Mouse (Mus musculus) right cerebral cortex, adult 2 months (tissue): ENCODE results near the gene Klhl9.
"Not testable (repeated sequence)": the region's sequence is repeated elsewhere in the genome, so short reads cannot be mapped to it uniquely, and the experiment has no call there.

Experiments
- DNase-seq, 2 experiments: peaks; one replicate each; pipeline ENCODE4 v3.0.0; 2021 to 2022; ENCODE audit warnings: low spot score in 2 of 2

The Klhl9 gene

DNA sequence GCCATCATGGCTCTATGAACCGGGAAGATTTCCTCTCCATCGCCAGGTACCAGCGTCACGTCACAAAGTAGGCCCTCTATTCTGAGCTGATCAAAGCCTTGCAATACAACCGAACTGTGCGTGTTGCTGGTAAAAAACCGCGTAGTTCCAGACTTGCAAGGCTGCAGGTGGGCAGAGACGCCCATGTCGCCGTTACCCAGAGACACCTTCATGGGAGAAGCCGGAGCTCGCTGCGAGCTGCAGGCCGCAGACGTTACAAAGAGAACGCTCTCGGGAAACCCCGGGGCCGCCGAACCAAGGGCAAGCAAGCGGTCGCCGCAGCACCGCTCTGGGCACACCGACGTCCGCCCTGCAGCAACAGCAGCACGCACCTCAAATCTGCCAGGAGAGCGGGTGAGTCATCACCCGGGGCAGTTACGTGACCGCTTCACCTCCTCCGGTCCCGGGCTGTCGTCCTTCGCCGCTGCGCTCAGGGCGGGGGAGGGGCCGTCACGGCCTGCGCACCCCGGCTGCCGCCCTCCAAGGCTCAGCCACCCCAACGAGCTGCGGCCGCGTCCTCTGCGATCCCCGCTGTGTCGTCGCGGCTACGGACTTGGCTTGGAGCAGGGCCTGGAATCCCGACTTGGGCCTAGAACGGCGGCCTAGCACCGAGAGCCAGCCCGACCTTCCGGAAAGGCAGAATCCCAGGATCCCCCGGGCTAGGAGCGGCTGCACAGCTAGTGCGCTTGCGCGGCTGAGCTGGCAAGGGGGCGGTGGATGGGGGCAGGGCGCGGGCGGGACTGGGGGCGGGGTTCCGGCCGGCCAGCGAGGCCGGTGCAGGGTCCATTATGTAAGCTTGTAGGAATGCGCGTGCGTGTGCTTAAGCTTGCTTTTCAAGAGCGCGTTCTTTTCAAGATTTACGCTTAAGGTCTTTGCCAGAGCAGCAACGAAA, at the start of gene Klhl9, which contains the start of gene Gm26566:
Gene Klhl9 (minus strand): TSS at position 675 of the 931 bp plus-strand sequence.
Gene Gm26566 (plus strand): TSS at position 15 of the 931 bp plus-strand sequence.
- peak; percentile 88 for DNase-seq

DNA sequence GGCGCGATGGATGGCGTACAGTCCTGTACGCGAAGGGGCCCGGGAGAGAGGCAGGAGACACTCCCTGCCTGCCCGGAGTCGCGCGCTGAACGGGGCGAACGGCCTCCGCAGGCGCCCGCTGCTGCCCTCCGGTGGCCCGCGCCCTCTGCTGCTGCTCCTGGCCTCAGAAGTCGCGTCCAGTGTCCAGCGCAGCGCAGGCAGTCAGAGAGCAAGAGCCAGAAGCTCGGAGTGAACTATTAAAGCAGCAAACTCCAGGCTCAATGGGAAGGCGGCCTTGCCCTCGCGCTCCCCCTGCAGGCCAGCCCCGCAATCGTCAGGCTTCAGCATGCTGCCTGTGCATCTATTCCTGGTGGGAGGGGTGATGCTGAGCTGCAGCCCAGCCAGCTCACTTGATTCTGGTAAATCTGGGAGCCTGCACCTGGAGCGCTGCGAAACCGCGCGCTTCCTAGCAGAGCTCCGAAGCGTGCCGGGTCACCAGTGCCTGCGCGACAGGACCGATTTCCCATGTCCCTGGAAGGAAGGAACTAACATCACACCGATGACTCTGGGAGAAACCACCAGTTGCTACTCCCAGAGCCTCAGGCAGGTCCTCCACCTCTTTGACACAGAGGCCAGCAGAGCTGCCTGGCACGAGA, 41.2 kb upstream of the Klhl9 start:
- DNase-seq: peak; percentile 5 to 18

DNA sequence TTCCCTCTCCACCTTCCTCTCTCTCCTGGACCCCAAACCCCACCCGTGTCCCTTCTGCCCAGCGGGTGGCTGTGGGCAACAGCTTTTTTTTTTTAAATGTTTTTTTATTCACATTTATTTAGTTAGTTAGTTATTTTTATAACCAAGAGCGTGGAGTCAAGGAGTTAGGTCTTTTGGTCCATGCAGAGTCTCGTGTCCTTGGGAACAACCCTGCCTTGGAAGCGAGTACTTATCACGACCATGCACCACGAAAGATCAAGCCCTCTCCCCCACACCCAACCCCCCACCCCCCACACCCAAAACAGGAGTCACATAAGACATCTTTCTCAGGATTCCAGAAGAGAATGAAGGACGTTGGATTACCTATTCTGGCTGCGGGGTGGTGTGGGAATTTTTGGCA, 40.1 kb upstream of the Klhl9 start:
- not testable (repeated sequence) for DNase-seq

DNA sequence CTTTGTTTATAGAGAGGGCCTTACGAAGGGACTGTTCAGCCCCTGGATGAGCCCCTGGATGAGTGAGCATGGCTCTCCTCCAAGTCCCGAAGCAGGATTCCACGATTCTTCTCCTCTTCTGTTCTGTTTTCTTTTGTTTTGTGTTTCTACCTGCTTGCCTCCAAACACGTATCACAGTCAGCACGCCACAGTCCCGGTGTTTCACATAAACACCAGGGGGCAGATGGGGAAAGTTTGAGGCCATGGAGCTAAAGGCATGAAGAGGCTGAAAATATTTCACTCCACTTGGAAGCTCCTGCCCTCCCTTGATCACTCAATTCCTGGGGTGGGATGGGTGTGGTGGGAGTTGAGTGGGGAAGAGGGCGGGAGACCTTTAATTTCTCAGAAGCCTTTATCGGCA, 39.5 kb upstream of the Klhl9 start:
- peak; percentile 48 to 69 for DNase-seq

DNA sequence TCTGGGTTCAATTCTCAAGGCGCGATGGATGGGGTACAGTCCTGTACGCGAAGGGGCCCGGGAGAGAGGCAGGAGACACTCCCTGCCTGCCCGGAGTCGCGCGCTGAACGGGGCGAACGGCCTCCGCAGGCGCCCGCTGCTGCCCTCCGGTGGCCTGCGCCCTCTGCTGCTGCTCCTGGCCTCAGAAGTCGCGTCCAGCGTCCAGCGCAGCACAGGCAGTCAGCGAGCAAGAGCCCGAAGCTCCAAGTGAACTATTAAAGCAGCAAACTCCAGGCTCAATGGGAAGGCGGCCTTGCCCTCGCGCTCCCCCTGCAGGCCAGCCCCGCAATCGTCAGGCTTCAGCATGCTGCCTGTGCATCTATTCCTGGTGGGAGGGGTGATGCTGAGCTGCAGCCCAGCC, 38.2 kb upstream of the Klhl9 start:
- DNase-seq: peak; percentile 32 to 36

DNA sequence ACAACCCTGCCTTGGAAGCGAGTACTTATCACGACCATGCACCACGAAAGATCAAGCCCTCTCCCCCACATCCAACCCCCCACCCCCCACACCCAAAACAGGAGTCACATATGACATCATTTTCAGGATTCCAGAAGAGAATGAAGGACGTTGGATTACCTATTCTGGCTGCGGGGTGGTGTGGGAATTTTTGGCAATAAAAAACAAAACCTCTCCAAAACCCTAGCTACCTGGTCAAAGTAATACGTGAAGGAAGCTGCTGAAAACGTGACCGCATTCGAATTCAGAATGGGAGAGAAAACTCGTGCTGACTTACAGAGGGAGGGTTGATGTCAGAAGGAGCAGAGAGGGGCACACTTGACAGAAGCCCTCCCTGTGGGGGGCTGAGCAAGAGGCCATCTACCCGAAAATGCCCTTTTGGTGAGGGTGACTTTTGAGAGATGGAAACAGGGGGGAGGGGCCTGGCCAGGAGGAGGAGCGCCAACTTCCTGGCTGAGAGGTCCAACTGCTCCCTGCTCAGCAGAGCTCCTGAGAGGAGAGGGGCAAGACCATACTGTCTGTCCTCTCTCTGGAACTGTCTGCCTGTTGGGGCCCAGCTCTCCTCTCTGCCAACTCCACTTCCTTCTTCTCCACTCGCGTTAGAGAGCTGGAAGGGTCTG, 37.5 kb upstream of the Klhl9 start, which contains the start of gene Gm13283:
Gene Gm13283 (plus strand): TSS at position 510 of the 659 bp plus-strand sequence.
- peak in 1 of 2 experiments; percentile 29 for DNase-seq

DNA sequence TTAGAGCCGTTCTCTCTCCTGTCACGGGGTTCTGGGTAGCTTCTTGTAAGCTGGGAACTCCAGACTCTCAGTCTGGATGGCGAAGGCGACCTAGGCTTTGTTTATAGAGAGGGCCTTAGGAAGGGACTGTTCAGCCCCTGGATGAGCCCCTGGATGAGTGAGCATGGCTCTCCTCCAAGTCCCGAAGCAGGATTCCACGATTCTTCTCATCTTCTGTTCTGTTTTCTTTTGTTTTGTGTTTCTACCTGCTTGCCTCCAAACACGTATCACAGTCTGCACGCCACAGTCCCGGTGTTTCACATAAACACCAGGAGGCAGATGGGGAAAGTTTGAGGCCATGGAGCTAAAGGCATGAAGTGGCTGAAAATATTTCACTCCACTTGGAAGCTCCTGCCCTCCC, 36.5 kb upstream of the Klhl9 start:
- DNase-seq: not testable (repeated sequence)

DNA sequence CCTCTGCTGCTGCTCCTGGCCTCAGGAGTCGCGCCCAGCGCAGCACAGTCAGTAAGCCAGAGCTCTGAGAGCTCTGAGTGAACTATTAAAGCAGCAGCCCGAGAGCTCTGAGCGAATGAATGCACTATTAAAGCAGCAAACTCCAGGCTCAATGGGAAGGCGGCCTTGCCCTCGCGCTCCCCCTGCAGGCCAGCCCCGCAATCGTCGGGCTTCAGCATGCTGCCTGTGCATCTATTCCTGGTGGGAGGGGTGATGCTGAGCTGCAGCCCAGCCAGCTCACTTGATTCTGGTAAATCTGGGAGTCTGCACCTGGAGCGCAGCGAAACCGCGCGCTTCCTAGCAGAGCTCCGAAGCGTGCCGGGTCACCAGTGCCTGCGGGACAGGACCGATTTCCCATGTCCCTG, 35.4 kb upstream of the Klhl9 start:
- peak; percentile 92 to 95 for DNase-seq

DNA sequence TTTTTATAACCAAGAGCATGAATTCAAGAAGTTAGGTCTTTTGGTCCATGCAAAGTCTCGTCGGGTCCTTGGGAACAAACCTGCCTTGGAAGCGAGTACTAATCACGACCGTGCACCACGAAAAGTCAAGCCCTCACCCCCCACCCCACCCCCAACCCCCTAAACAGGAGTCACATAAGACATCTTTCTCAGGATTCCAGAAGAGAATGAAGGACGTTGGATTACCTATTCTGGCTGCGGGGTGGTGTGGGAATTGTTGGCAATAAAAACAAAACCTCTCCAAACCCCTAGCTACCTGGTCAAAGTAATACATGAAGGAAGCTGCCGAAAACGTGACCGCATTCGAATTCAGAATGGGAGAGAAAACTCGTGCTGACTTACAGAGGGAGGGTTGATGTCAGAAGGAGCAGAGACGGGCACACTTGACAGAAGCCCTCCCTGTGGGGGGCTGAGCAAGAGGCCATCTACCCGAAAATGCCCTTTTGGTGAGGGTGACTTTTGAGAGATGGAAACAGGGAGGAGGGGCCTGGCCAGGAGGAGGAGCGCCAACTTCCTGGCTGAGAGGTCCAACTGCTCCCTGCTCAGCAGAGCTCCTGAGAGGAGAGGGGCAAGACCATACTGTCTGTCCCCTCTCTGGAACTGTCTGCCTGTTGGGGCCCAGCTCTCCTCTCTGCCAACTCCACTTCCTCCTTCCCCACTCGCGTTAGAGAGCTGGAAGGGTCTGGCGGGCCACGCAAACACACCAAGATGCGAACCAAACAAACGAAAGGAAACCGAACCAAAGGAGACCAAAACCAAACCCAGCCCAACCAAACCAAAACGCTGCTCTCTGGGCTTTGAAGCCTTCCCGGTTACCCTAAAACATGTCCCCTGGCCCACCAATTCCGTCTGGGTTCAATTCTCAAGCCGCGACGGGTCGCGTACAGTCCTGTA, 34.6 kb upstream of the Klhl9 start:
- not testable (repeated sequence) for DNase-seq

DNA sequence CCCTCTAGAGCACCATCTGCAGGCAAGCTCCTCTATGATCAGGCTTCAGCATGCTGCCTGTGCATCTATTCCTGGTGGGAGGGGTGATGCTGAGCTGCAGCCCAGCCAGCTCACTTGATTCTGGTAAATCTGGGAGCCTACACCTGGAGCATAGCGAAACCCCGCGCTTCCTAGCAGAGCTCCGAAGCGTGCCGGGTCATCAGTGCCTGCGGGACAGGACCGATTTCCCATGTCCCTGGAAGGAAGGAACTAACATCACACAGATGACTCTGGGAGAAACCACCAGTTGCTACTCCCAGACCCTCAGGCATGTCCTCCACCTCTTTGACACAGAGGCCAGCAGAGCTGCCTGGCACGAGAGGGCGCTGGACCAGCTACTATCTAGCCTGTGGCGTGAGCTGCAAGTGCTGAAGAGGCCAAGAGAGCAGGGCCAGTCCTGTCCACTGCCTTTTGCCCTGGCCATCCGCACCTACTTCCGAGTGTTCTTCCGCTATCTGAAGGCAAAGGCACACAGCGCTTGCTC, 32.6 kb upstream of the Klhl9 start, which contains the start of gene Gm13271:
Gene Gm13271 (plus strand): TSS at position 51 of the 523 bp plus-strand sequence.
- DNase-seq: peak; percentile 54 to 68

DNA sequence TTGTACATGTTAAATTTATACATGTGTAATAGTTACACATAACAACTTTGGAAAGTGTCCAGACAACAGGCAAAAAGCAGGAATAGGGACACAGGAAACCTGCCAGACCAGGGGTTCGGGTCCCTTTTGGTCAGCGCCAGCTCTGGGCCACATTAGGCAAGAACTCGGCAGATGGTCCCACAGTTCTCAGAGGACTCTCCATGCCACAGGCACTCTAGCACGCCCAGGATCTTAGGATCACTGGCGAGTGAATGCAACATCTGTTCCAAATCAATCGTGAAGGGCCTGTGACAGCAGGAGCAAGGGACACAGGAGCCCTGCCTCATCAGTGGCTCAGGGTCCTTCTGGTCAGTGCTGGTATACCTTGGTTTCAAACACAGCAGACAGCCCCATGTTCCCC, 27.7 kb upstream of the Klhl9 start:
- DNase-seq: no peak

DNA sequence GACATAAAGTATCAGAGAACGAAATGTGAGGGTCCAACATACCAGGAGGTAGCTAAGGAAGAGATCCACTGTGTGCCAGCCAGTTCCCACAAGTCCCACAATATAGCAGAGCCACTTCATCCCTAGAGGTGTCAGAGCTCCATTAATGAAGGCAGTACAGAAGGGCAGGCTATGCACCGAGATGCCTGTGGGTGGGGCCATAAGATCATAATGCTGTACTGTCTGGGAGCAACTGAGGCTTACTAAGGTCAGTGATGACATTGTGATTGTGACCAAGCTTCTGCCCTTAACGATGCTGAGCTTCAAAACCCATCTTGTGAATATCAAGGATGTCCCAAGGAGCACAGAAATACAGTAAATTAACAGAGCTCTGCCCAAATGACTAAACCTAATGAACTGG, 21.9 kb upstream of the Klhl9 start:
- DNase-seq: no peak

DNA sequence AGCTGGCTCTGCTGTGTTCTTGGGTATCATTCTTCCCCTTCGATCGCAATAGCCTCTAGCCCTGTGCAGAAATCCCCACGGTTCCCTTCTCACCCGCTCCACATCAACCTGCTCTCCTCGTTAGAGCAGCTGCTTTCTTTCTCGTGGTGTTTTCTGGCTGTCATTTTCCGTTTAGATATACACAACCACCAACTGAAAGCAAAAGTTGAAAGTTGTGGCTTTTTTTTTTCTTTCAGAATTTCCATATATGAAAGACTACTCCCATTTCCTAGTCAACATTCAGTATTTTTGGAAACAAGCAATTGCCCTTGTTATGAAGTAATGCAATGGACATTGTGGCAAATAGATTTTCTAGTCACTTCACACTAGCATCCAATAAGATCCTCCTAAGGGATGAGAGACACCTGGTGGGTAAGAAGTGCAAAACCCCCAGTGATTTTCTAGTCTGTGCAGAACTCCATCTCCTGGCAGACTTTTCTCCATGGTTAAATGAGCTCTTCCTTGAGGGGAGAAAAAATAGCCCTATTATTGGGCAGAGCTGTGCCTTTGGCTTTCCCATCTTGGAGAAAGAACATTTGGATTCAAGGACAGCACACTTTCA, 20.6 kb upstream of the Klhl9 start:
- DNase-seq: no peak

DNA sequence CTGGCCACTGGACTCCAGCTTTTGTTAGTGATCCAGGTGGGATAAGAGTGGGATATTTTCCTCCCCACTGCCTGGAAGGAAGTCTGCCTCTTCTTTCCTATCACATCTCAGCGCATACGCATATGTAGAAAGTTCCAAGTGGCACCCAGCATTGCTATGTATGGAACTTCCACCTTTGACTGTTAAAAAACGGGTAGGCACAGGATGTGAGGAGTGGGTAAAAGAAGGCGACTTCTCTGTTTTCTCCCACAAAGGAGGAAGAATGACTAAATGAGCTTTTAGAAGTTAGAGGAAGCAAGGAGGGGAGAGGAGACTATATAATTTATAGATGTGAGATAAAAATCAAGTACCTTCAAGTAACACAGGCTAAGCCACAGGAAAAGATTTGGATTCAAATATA, 19.2 kb upstream of the Klhl9 start:
- no peak for DNase-seq

DNA sequence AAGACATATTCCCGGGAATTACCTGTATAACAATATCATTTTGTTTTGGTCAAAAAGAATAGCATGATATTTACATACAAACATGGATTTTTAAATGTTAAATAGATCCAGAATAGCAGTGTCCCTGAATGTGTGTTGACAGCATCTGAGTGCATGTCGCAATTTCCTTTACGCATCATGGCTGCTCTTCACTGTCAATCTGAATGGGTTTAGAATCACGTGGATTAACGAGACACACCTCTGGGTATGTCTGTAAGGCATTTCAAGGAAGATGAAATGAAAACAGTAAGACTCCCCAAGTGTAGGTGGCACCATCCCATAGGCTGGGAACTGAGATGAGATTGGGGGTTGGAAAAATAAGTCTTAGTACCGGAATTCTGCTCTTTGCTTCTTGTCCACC, 16.8 kb upstream of the Klhl9 start:
- no peak for DNase-seq

DNA sequence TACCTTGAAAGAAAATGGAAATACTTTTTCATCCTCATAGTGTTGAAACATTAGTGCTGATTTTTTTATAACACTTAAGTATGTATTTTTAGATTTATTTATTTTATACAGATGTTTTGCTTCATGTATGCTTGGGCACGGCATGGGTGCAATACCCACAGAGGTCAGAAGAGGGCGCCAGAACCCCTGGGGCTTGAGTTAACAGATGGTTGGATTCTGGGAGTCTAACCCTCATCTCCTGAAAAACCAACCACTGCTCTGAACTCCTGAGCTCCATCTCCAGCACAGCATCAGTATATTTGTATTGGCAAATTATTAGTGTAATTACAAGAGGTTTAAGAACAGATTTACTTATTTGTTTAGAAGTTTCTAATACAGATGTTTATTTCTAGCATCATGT, 16.2 kb upstream of the Klhl9 start:
- DNase-seq: peak; percentile 44 to 53

DNA sequence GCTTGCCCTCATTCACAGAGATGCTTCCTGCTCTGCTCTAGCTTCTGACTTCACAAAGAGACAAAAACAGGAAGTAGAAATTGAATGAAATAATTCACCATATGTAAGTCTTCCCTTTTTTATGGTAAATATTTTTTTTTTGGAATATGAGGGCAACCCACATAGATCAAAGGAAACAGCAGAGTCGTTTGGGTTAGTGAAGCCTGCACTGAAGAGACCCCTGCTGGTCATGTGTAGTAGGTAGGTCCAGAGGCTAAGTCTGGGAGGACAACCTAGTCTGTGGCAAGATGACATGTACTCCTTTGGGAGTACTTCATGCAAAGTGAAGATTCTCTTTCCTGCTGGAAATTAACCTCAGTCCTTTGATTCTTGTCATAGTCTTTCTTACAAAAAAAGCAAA, 5.1 kb upstream of the Klhl9 start:
- DNase-seq: no peak

DNA sequence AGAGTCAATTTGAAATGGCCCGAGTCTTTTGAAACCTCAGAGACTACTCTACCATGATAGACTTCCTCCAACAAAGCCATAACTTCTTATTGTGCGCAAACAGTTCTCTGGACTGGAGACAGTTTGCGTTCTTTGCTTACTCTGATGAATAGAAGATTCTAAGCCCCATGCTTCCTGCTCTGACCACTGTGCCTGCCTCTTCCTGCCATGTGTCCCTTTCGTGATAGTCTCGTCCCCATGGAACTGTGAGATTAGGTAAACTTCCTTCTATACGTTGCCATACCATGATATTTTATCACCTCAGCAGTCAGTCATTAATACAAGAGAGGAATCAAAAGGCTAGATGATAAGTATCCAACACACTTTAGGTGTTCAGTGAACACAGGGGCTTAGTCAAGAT, 4.5 kb upstream of the Klhl9 start:
- DNase-seq: no peak

DNA sequence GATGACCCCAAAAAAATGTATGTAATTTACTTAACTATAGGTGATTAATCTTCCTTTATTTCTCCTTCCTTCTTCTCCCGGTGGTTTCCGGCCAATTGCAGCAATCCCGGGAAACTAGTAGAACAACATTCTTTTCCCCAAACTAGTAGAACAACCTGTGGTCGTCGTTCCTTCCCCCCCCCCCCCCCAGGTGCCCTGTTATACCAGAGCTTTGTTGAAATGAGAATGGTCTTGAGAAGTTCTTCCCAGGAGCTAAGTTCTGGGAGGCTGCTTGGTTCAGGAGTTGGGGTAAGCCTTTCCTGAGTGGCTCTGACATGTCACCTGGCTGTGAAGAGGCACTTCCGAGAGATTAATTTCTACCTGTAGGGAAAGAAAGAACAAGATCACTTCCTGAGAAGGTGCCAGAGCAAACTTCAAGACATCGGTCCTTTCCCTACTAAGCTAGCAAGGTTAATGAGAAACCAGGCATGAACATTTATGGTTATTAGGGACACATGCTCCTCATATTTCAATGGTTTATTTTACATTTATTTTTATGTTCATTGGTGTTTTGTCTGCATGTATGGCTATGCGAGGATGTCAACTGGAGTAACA, 1.3 kb upstream of the Klhl9 start:
- DNase-seq: no peak

DNA sequence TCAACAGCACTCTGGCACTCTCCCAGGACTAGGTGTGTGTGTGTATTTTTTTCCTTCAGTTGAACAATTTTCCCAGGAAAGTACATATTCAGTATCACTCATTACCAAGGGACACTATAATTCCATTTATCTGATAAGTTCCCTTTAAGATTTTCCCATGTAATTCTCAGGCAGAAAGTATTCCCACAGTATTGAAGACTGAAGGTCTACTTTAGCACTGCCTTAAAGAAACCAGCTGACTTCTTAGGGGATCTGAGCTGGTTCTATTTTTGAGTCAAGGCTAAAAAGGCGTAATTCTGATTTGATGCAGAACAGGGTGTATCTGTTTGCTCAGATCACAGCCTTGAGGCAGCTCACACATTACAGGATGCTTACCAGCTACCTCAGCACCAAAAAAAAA, 3.5 kb downstream of the Klhl9 start:
- DNase-seq: no peak
